Mouse (Mus musculus) ovary, postnatal 36 days (tissue): ENCODE data around the gene Gm26602.
A peak's percentile ranks its signal among the peaks of the same experiment; 100 is the strongest.

Experiments
- DNase-seq: peaks from one replicate; pipeline ENCODE4 v3.0.0; 2022; ENCODE audit warnings: low spot score, mixed read lengths

The Gm26602 gene

GRCm38 (mm10) chr10:79917532-79918100 lies 7.0 kb downstream of the Gm26602 start:
- DNase-seq, result no peak

- no peak for DNase-seq
These were observed 7.8 kb downstream of the Gm26602 start for GRCm38 (mm10) chr10:79918231-79919078.

- DNase-seq, result no peak
These were observed 8.7 kb downstream of the Gm26602 start for GRCm38 (mm10) chr10:79919251-79919849.

- DNase-seq, result no peak
These were observed 9.6 kb downstream of the Gm26602 start for GRCm38 (mm10) chr10:79920056-79920890.

- no peak for DNase-seq
These were observed 10.4 kb downstream of the Gm26602 start, which contains the start of gene R3hdm4 for GRCm38 (mm10) chr10:79920958-79921535. TSS of gene R3hdm4 (minus strand) at chr10:79921208.

- no peak for DNase-seq
These were observed 10.9 kb downstream of the Gm26602 start for GRCm38 (mm10) chr10:79921572-79921971.

GRCm38 (mm10) chr10:79924998-79925784 lies 14.5 kb downstream of the Gm26602 start:
- peak; percentile 91 for DNase-seq

GRCm38 (mm10) chr10:79925785-79926490 lies 15.3 kb downstream of the Gm26602 start:
- DNase-seq, result no peak

- DNase-seq, result peak; percentile 91
These were observed 16.1 kb downstream of the Gm26602 start, which contains the start of gene Arid3a for GRCm38 (mm10) chr10:79926491-79927323. TSS of gene Arid3a (plus strand) at chr10:79927043.

- DNase-seq, result peak; percentile 62
These were observed 16.8 kb downstream of the Gm26602 start for GRCm38 (mm10) chr10:79927324-79928029.

- peak; percentile 52 for DNase-seq
These were observed 17.5 kb downstream of the Gm26602 start for GRCm38 (mm10) chr10:79928030-79928694.

- no peak for DNase-seq
These were observed 18.4 kb downstream of the Gm26602 start for GRCm38 (mm10) chr10:79928907-79929701.

GRCm38 (mm10) chr10:79929967-79930825 lies 19.5 kb downstream of the Gm26602 start:
- no peak for DNase-seq

- DNase-seq, result no peak
These were observed 20.1 kb downstream of the Gm26602 start for GRCm38 (mm10) chr10:79930826-79931186.

GRCm38 (mm10) chr10:79931797-79932196 lies 21.1 kb downstream of the Gm26602 start:
- DNase-seq, result no peak

GRCm38 (mm10) chr10:79932736-79933135 lies 22.1 kb downstream of the Gm26602 start:
- DNase-seq, result peak; percentile 52
